Mouse (Mus musculus) CD4-positive helper T cell, adult 2 months (primary cell): Measurements from ENCODE around the gene Hebp1.

Source experiments
- DNase-seq: peaks from one replicate; pipeline ENCODE4 v3.0.0-alpha.2; 2012; ENCODE audit warnings: low read depth, missing footprints, low spot score

Hebp1 gene

GRCm38 (mm10) chr6:135116479-135116878 lies 81.3 kb downstream of the Hebp1 start:
- no peak for DNase-seq

GRCm38 (mm10) chr6:135113114-135113436 lies 84.7 kb downstream of the Hebp1 start:
- no peak for DNase-seq

DNA sequence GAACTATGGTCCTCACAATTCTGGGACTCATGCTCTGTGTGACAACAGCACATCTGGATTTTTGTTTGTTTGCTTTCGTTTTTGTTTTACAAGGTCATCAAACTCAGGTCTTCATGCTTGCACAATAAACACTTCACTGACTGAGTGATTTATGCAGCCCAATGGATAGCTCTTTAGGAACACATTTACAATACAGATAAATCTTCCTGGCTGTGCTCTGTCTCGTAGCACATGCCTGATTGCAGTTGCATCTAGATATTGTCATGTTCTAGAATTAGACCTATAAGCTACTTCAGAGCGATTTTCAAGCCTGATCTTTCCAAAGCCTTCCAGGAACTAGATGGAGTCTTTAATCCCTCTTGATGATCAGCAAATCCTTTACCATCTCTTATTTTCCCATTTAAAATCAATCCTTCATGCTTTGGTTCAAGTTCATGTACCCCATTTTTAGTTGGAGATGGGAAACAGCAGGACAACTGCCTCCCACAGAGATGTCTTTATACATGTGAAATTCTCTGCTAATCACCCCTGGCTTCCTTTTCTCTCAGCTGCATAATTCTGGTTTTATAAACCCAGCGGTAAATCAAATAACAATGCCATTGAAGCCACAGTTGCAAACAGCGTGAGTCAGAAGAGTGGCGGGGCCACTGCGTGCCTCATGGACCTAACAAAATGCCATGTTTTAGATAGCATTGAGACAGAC lies 85.3 kb downstream of the Hebp1 start:
- DNase-seq: no peak

DNA sequence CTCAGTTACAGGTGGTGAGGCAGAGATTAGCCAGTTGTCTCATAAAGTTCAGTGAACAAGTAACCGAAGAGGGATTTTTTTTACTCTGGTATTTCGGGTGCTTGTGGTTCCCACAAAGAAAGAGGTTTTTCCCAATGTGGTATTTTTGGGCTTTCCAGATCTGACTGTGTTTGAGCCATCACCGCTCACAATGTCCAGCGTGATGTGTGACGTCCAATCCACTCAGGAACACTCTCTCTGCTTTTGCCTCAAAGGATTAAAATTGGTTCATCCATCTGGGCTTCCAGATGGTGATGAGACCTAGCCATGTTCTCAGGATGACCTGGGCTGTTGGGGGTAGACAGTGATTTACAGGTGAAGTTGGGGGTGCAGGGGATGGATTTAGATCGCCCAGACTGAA lies 90.8 kb downstream of the Hebp1 start:
- no peak for DNase-seq

DNA sequence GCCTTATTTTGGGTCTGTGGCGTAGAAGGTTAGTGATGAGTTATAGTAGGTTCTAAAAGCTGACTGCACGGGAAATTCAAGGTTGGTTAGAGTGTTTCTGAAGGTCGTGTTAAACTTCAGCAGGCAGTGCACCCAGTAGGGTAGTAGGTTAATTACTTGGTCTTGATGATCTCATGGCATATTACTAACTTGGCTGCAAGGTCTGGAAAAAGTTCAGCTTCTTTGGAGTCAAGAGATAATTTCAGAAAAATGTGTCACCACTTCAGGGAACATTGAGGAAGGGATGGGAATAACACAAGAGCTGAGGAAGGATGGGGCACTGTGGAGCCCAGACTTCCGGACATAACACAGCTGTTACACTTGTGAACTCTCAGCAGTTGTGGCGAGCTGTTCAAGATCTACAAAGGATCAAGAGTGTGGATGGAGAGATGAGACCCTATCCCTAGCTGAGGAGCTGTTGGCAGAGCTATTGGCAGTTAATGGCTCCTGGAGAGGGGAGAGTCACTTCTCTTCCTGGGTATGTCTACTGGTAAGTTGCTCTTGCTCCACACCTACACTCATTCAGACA lies 95.0 kb downstream of the Hebp1 start:
- no peak for DNase-seq

- no peak for DNase-seq
Observed at GRCm38 (mm10) chr6:135100787-135101472, 96.9 kb downstream of the Hebp1 start.

GRCm38 (mm10) chr6:135092798-135093470 lies 104.9 kb downstream of the Hebp1 start:
- DNase-seq: no peak

GRCm38 (mm10) chr6:135090661-135091060 lies 107.2 kb downstream of the Hebp1 start:
- no peak for DNase-seq

DNA sequence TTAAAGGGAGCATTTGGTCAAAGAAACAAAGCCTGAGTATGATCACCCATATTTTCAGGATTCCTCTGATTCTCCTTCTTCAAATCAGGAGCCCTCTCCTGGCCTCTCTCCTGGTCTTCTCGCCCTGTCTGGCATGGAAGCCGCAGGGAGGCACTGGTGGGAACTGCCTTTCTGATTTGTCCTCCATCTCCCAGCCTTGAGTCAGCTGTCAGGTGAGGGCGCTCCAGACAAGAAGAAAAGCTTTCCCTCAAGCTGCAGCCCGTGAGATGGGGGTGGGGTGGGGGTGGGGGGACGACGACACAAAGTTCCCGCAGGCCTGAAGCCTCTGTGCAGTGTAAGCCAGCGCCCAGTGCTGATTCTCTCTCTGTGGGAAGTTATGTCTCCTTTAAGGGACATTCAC lies 108.0 kb downstream of the Hebp1 start:
- no peak for DNase-seq

DNA sequence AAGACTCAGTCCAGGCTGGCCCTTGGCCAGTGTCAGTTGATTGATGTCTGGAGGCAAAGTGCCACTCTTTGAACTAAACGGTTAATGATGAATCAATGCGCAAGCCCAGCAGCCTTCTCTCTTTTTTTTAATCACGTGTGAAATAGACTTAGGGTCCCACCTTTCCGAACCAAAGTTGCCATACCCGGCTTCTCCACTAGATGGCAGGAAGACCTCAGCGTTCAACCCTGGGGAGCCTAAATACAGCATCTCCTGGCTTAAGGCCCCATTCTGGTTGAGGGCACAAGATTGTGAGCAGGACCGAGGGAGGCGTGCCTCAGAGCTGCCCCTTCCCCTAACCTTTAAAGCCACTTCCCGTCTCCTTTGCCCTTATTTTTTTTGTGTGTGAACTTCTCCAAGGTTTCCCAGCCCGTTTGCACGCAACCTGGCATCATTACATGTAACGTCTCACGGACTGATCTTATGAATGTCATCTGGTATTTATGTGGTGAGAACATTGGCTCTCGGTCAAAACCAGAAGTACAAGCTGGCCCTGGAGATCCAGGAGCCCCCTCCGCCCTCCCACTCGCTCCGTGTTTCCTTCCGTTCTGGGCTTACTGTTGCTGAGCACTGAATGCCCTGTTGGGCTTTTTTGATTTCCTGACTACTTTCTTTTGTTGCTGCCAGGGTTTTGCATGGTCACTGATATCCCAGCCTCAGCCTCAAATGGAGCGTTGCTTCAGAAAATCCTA lies 109.9 kb downstream of the Hebp1 start:
- peak; percentile 59 for DNase-seq
